In the genomic region with DNA sequence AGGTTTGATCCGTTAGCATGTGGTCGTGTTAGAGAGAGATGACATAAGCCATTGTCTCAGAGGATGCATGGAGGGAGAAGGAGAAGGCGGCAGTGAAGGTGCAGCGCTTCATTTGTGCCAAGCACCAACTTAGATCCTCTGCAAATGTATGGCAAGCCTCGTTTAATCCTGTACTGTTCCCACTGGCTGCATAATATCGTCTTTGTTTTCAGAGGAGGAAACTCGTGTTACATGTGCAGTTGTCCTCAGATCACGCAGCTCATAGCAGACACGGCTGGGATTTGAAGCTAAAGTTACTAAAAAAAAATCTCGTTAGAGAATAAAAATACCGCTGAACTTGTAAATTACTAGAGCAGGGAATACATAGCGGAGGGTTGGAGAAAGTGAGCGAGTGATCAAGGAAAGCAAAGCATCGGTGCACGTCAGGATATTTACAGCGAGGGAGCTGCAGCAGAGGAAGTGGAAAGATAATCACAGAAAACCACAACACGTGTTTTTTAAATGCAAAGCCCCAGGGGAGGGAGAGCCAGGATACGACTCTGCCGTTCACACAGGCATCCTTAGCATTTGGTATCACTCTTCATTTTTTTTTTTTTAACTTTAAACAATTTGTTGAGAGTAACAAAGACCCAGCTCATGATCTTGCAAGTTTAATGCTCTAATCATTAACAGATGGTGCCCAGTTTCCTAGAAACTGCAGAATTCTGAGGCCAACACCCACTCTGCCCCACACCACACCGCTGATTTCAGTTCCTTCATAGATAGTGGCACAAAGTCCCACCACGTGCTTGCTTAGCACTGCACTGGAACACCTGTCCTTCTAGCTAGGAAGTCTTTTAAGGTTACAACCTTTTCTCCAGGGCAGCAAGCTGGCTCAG, we compare ENCODE assay signal across 7 mouse cellular contexts. TPM values are rescaled to one million over a fixed set of nuclear protein-coding genes. Genes with fewer than 3 reads are reported as not detected.
DNase-seq lines count a peak whose midpoint lies in the region; ATAC-seq and TF ChIP-seq lines count a peak whose summit lies in the region.

No protein-coding gene starts in this region.

- TF ChIP-seq POLR2A in MEL (IDR thresholded peaks at IDR 0.05; ENCODE audit: control insufficient read depth in 1 of 2, insufficient read depth in 1 of 2, low read depth in 1 of 2, low read length in 2 of 2, poor library complexity in 1 of 2) = no peak
- no peak for TF ChIP-seq POLR2A in cerebellum, adult 2 months (IDR thresholded peaks at IDR 0.05; ENCODE audit: borderline replicate concordance, insufficient read depth, low read length)

- peak overlapping the region; percentile 17 to 34 for H3K4me3 ChIP-seq in MEL (ENCODE audit: control insufficient read depth in 1 of 2, insufficient read depth in 1 of 2, low read depth in 2 of 2, low read length in 2 of 2)
- no peak overlapping the region for H3K4me3 ChIP-seq in stomach, embryonic 16.5 days (replicated peaks; ENCODE audit: low read length)
- H3K4me3 ChIP-seq in cerebellum, adult 2 months (replicated peaks; ENCODE audit: insufficient read depth, low read depth, low read length) = no peak overlapping the region

- peak; percentile 81 for ATAC-seq in erythroid progenitor cell, adult 5-6 weeks (replicated peaks; ENCODE audit: low FRiP score, poor library complexity, severe bottlenecking)
- ATAC-seq in stomach, embryonic 16.5 days (ENCODE audit: insufficient read depth, low FRiP score) = peak; percentile 81; the same call in 1 of the 2 replicates

- TF ChIP-seq CTCF in MEL (IDR thresholded peaks at IDR 0.05 in 2 of 3, conservative IDR thresholded peaks at IDR 0.05 in 1 of 3; ENCODE audit: control insufficient read depth in 1 of 3, insufficient read depth in 1 of 3, low read depth in 2 of 3, low read length in 3 of 3, poor library complexity in 1 of 3, severe bottlenecking in 1 of 3) = no peak
- TF ChIP-seq CTCF in cerebellum, adult 2 months (IDR thresholded peaks at IDR 0.05; ENCODE audit: borderline replicate concordance, insufficient read depth, low read depth, low read length) = no peak

- H3K27me3 ChIP-seq in MEL (ENCODE audit: control insufficient read depth in 1 of 2, insufficient read depth in 2 of 2, low read length in 2 of 2) = no peaks in the 10 kb centered on the region
- H3K27me3 ChIP-seq in stomach, embryonic 16.5 days (ENCODE audit: control insufficient read depth, insufficient read depth, low read length) = no peaks in the 10 kb centered on the region
- H3K27me3 ChIP-seq in cerebellum, adult 2 months (ENCODE audit: control insufficient read depth, insufficient read depth, low read length) = no peaks in the 10 kb centered on the region

- H3K4me1 ChIP-seq in MEL (ENCODE audit: control insufficient read depth in 1 of 2, insufficient read depth in 2 of 2, low read length in 2 of 2) = peaks cover 2 to 17% of the 10 kb centered on the region in 2 experiments; a peak in 3 of 4 replicates
- H3K4me1 ChIP-seq in stomach, embryonic 16.5 days (ENCODE audit: control insufficient read depth, insufficient read depth, low read length) = peaks cover 14% of the 10 kb centered on the region
- H3K4me1 ChIP-seq in cerebellum, adult 2 months (ENCODE audit: control insufficient read depth, insufficient read depth, low read length) = no peaks in the 10 kb centered on the region

- H3K9ac ChIP-seq in MEL (ENCODE audit: control insufficient read depth, low read depth, low read length, poor library complexity, severe bottlenecking) = peak overlapping the region; percentile 56
- H3K9ac ChIP-seq in stomach, embryonic 16.5 days (ENCODE audit: low read length) = peak overlapping the region; percentile 12; the same call in 1 of the 2 replicates

- peaks cover 0 to 19% of the 10 kb centered on the region in 2 experiments; a peak in 2 of 4 replicates for H3K36me3 ChIP-seq in MEL (ENCODE audit: control insufficient read depth in 1 of 2, insufficient read depth in 2 of 2, low read length in 2 of 2)
- no peaks in the 10 kb centered on the region for H3K36me3 ChIP-seq in stomach, embryonic 16.5 days (ENCODE audit: control insufficient read depth, insufficient read depth, low read length)

- no peaks in the 10 kb centered on the region for H3K79me2 ChIP-seq in MEL (ENCODE audit: control insufficient read depth, insufficient read depth, low read length, poor library complexity)

- peak overlapping the region; percentile 78 for H3K27ac ChIP-seq in MEL (ENCODE audit: control insufficient read depth, low read depth, low read length)
- 0 out of 2 replicates have a peak overlapping the region, but pooled peaks have one; percentile 2 for H3K27ac ChIP-seq in stomach, embryonic 16.5 days (ENCODE audit: low read length)
- no peak overlapping the region for H3K27ac ChIP-seq in cerebellum, adult 2 months (ENCODE audit: insufficient read depth, low read length)

- 26% methylated on average over 21 of the region's 21 CpGs for WGBS in stomach, embryonic 16.5 days
- 51% methylated on average over 21 of the region's 21 CpGs for WGBS in cerebellum, adult 2 months

- TF ChIP-seq RAD21 in MEL (IDR thresholded peaks at IDR 0.05; ENCODE audit: low read depth, low read length) = no peak

- no peaks in the 10 kb centered on the region for H3K9me3 ChIP-seq in MEL (replicated peaks; ENCODE audit: insufficient read depth, low read length)
- peaks cover 4% of the 10 kb centered on the region; the same call in 1 of the 2 replicates for H3K9me3 ChIP-seq in stomach, embryonic 16.5 days (replicated peaks; ENCODE audit: control insufficient read depth, low read length)

- H3K4me2 ChIP-seq in stomach, embryonic 16.5 days (ENCODE audit: low read depth, low read length) = peak overlapping the region; percentile 39

- DNase-seq in A20 (ENCODE audit: low read depth, low spot score) (peak; percentile 80), MEL (ENCODE audit: low read depth, low spot score) (peak; percentile 80)
- peak; percentile 52 for DNase-seq in kidney, adult 18-20 months
- DNase-seq in lung, postnatal 36 days = peak; percentile 35
- no peak for DNase-seq in cerebellum, adult 2 months

- peak; percentile 38 to 66; a peak in 3 of 4 replicates for TF ChIP-seq EP300 in MEL (IDR thresholded peaks at IDR 0.05; ENCODE audit: low read depth in 1 of 2, low read length in 2 of 2)

TF ChIP-seq in MEL, 35 proteins besides CTCF, POLR2A, EP300 and RAD21 (continues in another document):
- no peak for TF ChIP-seq CHD2 (IDR thresholded peaks at IDR 0.05; ENCODE audit: low read length)
- TF ChIP-seq TCF12 (IDR thresholded peaks at IDR 0.05; ENCODE audit: low read depth, low read length) = peak; percentile 57; the same call in 1 of the 2 replicates
- peak; percentile 98 for TF ChIP-seq BHLHE40 (IDR thresholded peaks at IDR 0.05; ENCODE audit: borderline replicate concordance, low read depth, low read length)
- 0 out of 2 replicates have a peak, but pooled peaks have one; percentile 46 for TF ChIP-seq MAZ (IDR thresholded peaks at IDR 0.05; ENCODE audit: low read depth, low read length)
- TF ChIP-seq POLR2AphosphoS5 (IDR thresholded peaks at IDR 0.05; ENCODE audit: borderline replicate concordance, low read depth, low read length) = no peak
- no peak; the same call in 1 of the 2 replicates for TF ChIP-seq KAT2A (conservative IDR thresholded peaks at IDR 0.05; ENCODE audit: low read depth, low read length)
- no peak for TF ChIP-seq CHD1 (IDR thresholded peaks at IDR 0.05; ENCODE audit: low read depth, low read length)
- TF ChIP-seq GATA1 (IDR thresholded peaks at IDR 0.05; ENCODE audit: low read depth, low read length) = peak; percentile 67; the same call in 1 of the 2 replicates
- TF ChIP-seq MYB (IDR thresholded peaks at IDR 0.05; ENCODE audit: low read depth, low read length) = peak; percentile 31; the same call in 1 of the 2 replicates
- no peak for TF ChIP-seq ELF1 (IDR thresholded peaks at IDR 0.05; ENCODE audit: low read depth, low read length)
- TF ChIP-seq MEF2A (IDR thresholded peaks at IDR 0.05; ENCODE audit: extremely low read depth, insufficient replicate concordance, low read depth, low read length, poor library complexity, severe bottlenecking) = no peak
- peak; percentile 95 for TF ChIP-seq MAX (IDR thresholded peaks at IDR 0.05; ENCODE audit: low read length)
- no peak for TF ChIP-seq ZKSCAN1 (IDR thresholded peaks at IDR 0.05; ENCODE audit: low read depth, low read length)
- no peak for TF ChIP-seq ZC3H11A (IDR thresholded peaks at IDR 0.05; ENCODE audit: low read depth, low read length)
- TF ChIP-seq TBP (IDR thresholded peaks at IDR 0.05; ENCODE audit: low read depth, low read length) = no peak
- TF ChIP-seq NRF1 (IDR thresholded peaks at IDR 0.05; ENCODE audit: insufficient read depth, low read depth, low read length, poor library complexity, severe bottlenecking) = no peak
- peak; percentile 95 for TF ChIP-seq SIN3A (IDR thresholded peaks at IDR 0.05; ENCODE audit: low read length)
- TF ChIP-seq ZMIZ1 (IDR thresholded peaks at IDR 0.05; ENCODE audit: low read depth, low read length) = no peak
- TF ChIP-seq ETS1 (IDR thresholded peaks at IDR 0.05; ENCODE audit: low read depth, low read length) = peak; percentile 87
- TF ChIP-seq NELFE (IDR thresholded peaks at IDR 0.05; ENCODE audit: low read depth, low read length) = no peak
- no peak; the same call in 1 of the 2 replicates for TF ChIP-seq SMC3 (IDR thresholded peaks at IDR 0.05; ENCODE audit: low read depth, low read length)
- TF ChIP-seq MXI1 (IDR thresholded peaks at IDR 0.05; ENCODE audit: low read depth, low read length) = peak; percentile 98
- no peak for TF ChIP-seq POLR2AphosphoS2 (IDR thresholded peaks at IDR 0.05; ENCODE audit: low read length)
- TF ChIP-seq RCOR1 (IDR thresholded peaks at IDR 0.05; ENCODE audit: low read depth, low read length) = peak; percentile 94
- TF ChIP-seq E2F4 (IDR thresholded peaks at IDR 0.05; ENCODE audit: borderline replicate concordance, low read depth, low read length) = no peak
- TF ChIP-seq USF1 (IDR thresholded peaks at IDR 0.05; ENCODE audit: low read depth, low read length) = peak; percentile 55; the same call in 1 of the 2 replicates
- no peak for TF ChIP-seq UBTF (IDR thresholded peaks at IDR 0.05; ENCODE audit: borderline replicate concordance, insufficient read depth, low read depth, low read length)
- peak; percentile 95 for TF ChIP-seq MYC (IDR thresholded peaks at IDR 0.05; ENCODE audit: low read depth, low read length)

RNA-seq across cellular contexts. Expression of gene Nup160, which starts 9.4 kb away (rescaled TPM):
- total RNA-seq in MEL (2012; rRNA removed) = 43.8 and 53.4 TPM in 2 replicates
- 10 to 100 TPM; 63.8 to 91.4 TPM for polyA plus RNA-seq in MEL (2012; ENCODE audit: insufficient read depth in 1 of 2, insufficient read length in 2 of 2, low read depth in 1 of 2, low replicate concordance in 2 of 2, missing spikeins in 1 of 2)
- 103 and 115 TPM in 2 replicates for total RNA-seq in erythroid progenitor cell, adult 5-6 weeks (2015; ENCODE audit: low replicate concordance)
- total RNA-seq in erythroid progenitor cell, adult 5-6 weeks (2017; ENCODE audit: low replicate concordance) = 91.8 and 101 TPM in 2 replicates
- polyA plus RNA-seq in stomach, embryonic 16.5 days (2015; fragmentation: Nextera tagmentation; extraction: Ambion mirVana) = 41.0 and 43.4 TPM in 2 replicates
- polyA plus RNA-seq in cerebellum, adult 2 months (2012; rRNA removed) = 14.4 and 15.6 TPM in 2 replicates

Comparison
In these comparisons a context has a peak if more than half of its experiments do, and no peak if none do; other contexts are left out.
1. DNase-seq: peak in A20 (single experiment), MEL (single experiment), kidney, adult 18-20 months (single experiment) and lung, postnatal 36 days (single experiment); none in cerebellum, adult 2 months (0 of 2).
2. H3K4me3 ChIP-seq: peak in MEL (2 of 2); none in stomach, embryonic 16.5 days (single experiment) and cerebellum, adult 2 months (single experiment).